In genomic region chr4:3241351-3241750, GRCm38 (mm10) we compare ENCODE assay signal across 26 mouse cellular contexts. TPM values are rescaled to one million over a fixed set of nuclear protein-coding genes. Genes with fewer than 3 reads are reported as not detected.
DNase-seq lines count a peak whose midpoint lies in the region; ATAC-seq lines count a peak whose summit lies in the region.
"Not testable (repeated sequence)": the region's sequence is repeated elsewhere in the genome, so short reads cannot be mapped to it uniquely, and the experiment has no call there.
"Had no signal": no experiment of that assay in that cellular context is flagged by ENCODE, and none has a peak within 500 bp of the region (broad histone marks: within the 10 kb centered on the region; RNA-seq: fewer than 3 reads in every experiment).

No protein-coding gene starts in this region.

- not testable (repeated sequence) for H3K4me1 ChIP-seq in heart, embryonic 12.5 days (replicated peaks); hindbrain, embryonic 13.5 days (replicated peaks); kidney, embryonic 15.5 days; liver, embryonic 11.5 days (replicated peaks; ENCODE audit: control insufficient read depth, insufficient read depth, low read length); midbrain, embryonic 14.5 days (ENCODE audit: control insufficient read depth, insufficient read depth, low read length)

- not testable (repeated sequence) for H3K4me2 ChIP-seq in heart, embryonic 12.5 days; hindbrain, embryonic 13.5 days; kidney, embryonic 15.5 days; liver, embryonic 11.5 days; midbrain, embryonic 14.5 days (ENCODE audit: low read length)

- H3K27me3 ChIP-seq in heart, embryonic 12.5 days (replicated peaks); hindbrain, embryonic 13.5 days; kidney, embryonic 15.5 days; liver, embryonic 11.5 days (replicated peaks; ENCODE audit: control insufficient read depth, insufficient read depth, low read length); midbrain, embryonic 14.5 days (ENCODE audit: control insufficient read depth, insufficient read depth, low read length): not testable (repeated sequence)

- 66% methylated on average over 4 of the region's 4 CpGs for WGBS in heart, embryonic 12.5 days
- WGBS in hindbrain, embryonic 13.5 days, result 72% methylated on average over 4 of the region's 4 CpGs
- 76% methylated on average over 4 of the region's 4 CpGs for WGBS in kidney, embryonic 15.5 days
- WGBS in liver, embryonic 11.5 days, result 65% methylated on average over 4 of the region's 4 CpGs
- WGBS in midbrain, embryonic 14.5 days, result 67% methylated on average over 4 of the region's 4 CpGs

- ATAC-seq in erythroid progenitor cell, adult 5-6 weeks (replicated peaks; ENCODE audit: low FRiP score, poor library complexity, severe bottlenecking), result 0 out of 2 replicates have a peak, but pooled peaks have one; percentile 25
- peak; percentile 40; the same call in 1 of the 2 replicates for ATAC-seq in heart, embryonic 12.5 days (ENCODE audit: insufficient number of reproducible peaks, low FRiP score)
- 0 out of 2 replicates have a peak, but pooled peaks have one; percentile 39 for ATAC-seq in hindbrain, embryonic 13.5 days (ENCODE audit: low FRiP score)
- ATAC-seq in kidney, embryonic 15.5 days (replicated peaks; ENCODE audit: low FRiP score), result 0 out of 2 replicates have a peak, but pooled peaks have one; percentile 13
- peak; percentile 50; the same call in 1 of the 2 replicates for ATAC-seq in liver, embryonic 11.5 days (replicated peaks; ENCODE audit: low FRiP score)
- ATAC-seq in midbrain, embryonic 14.5 days (ENCODE audit: low FRiP score, low TSS enrichment), result peak; percentile 32
- ATAC-seq in neutrophil, adult 5-6 weeks (ENCODE audit: extremely low read depth, insufficient number of reproducible peaks, low FRiP score, poor library complexity, severe bottlenecking), result 0 out of 2 replicates have a peak, but pooled peaks have one; percentile 4

- DNase-seq in liver, embryonic 11.5 days (ENCODE audit: low spot score); midbrain, embryonic 14.5 days: not testable (repeated sequence)

- H3K36me3 ChIP-seq in heart, embryonic 12.5 days; hindbrain, embryonic 13.5 days; kidney, embryonic 15.5 days; liver, embryonic 11.5 days (ENCODE audit: control insufficient read depth, insufficient read depth, low read length); midbrain, embryonic 14.5 days (ENCODE audit: control insufficient read depth, insufficient read depth, low read length): not testable (repeated sequence)

- H3K9me3 ChIP-seq in heart, embryonic 12.5 days (replicated peaks), result peaks cover 17% of the 10 kb centered on the region
- peaks cover 10% of the 10 kb centered on the region for H3K9me3 ChIP-seq in hindbrain, embryonic 13.5 days
- H3K9me3 ChIP-seq in kidney, embryonic 15.5 days (replicated peaks); liver, embryonic 11.5 days (ENCODE audit: control insufficient read depth, low read length): not testable (repeated sequence)
- H3K9me3 ChIP-seq in midbrain, embryonic 14.5 days (ENCODE audit: control insufficient read depth, low read length), result peaks cover 13% of the 10 kb centered on the region

- not testable (repeated sequence) for H3K4me3 ChIP-seq in heart, embryonic 12.5 days; hindbrain, embryonic 13.5 days; kidney, embryonic 15.5 days (replicated peaks); liver, embryonic 11.5 days (ENCODE audit: low read depth, low read length); midbrain, embryonic 14.5 days (replicated peaks; ENCODE audit: low read depth, low read length)

- not testable (repeated sequence) for H3K9ac ChIP-seq in heart, embryonic 12.5 days; hindbrain, embryonic 13.5 days; kidney, embryonic 15.5 days; liver, embryonic 11.5 days (ENCODE audit: low read depth, low read length); midbrain, embryonic 14.5 days (replicated peaks; ENCODE audit: low read length)

- not testable (repeated sequence) for H3K27ac ChIP-seq in heart, embryonic 12.5 days (ENCODE audit: poor library complexity, severe bottlenecking); hindbrain, embryonic 13.5 days; kidney, embryonic 15.5 days; liver, embryonic 11.5 days (ENCODE audit: low read depth, low read length); midbrain, embryonic 14.5 days (replicated peaks; ENCODE audit: low read depth, low read length)

RNA-seq across cellular contexts. Expression of gene Vmn1r3, which starts 56.2 kb away (rescaled TPM):
- not detected in 2 replicates for total RNA-seq in erythroid progenitor cell, adult 5-6 weeks (2015; ENCODE audit: low replicate concordance)
- total RNA-seq in erythroid progenitor cell, adult 5-6 weeks (2017; ENCODE audit: low replicate concordance), result not detected in 2 replicates
- polyA plus RNA-seq in heart, embryonic 12.5 days (2016; fragmentation: Nextera tagmentation; extraction: Ambion mirVana), result not detected in 2 replicates
- not detected in 2 replicates for polyA plus RNA-seq in hindbrain, embryonic 13.5 days (2015; fragmentation: Nextera tagmentation; extraction: Ambion mirVana)
- not detected in 2 replicates for polyA plus RNA-seq in kidney, embryonic 15.5 days (2015; fragmentation: Nextera tagmentation; extraction: Ambion mirVana)
- polyA plus RNA-seq in liver, embryonic 11.5 days (2014; fragmentation: Nextera tagmentation; extraction: Ambion mirVana), result not detected in 2 replicates
- polyA plus RNA-seq in midbrain, embryonic 14.5 days (2014; fragmentation: Nextera tagmentation; extraction: Ambion mirVana), result not detected in 2 replicates
- total RNA-seq in neutrophil, adult 5-6 weeks (2017), result not detected in 2 replicates
- total RNA-seq: adrenal gland, adult 18-20 months; CH12.LX; G1E; gastrocnemius, adult 18-20 months; gastrocnemius, postnatal 10 days; gastrocnemius, postnatal 36 days; granulocyte monocyte progenitor cell, adult 5-6 weeks; heart, adult 8-10 months; heart, postnatal 10 days; heart, postnatal 36 days had no signal
- polyA plus RNA-seq: embryonic facial prominence, embryonic 11.5 days; embryonic facial prominence, embryonic 15.5 days; forebrain, embryonic 13.5 days; forebrain, embryonic 16.5 days; G1E; heart, embryonic 11.5 days; heart, embryonic 15.5 days; hindbrain, embryonic 11.5 days; intestine, embryonic 14.5 days; Patski had no signal
